Comparison of ENCODE assay signal across 8 mouse cellular contexts in genomic region chr16:84702230-84703128, GRCm38 (mm10). TPM values are rescaled to one million over a fixed set of nuclear protein-coding genes. Genes with fewer than 3 reads are reported as not detected.
DNase-seq lines count a peak whose midpoint lies in the region; ATAC-seq lines count a peak whose summit lies in the region.

No protein-coding gene starts in this region.

- peaks cover 8% of the 10 kb centered on the region for H3K4me1 ChIP-seq in forebrain, embryonic 12.5 days
- no peaks in the 10 kb centered on the region; the same call in 1 of the 2 replicates for H3K4me1 ChIP-seq in hindbrain, embryonic 11.5 days (replicated peaks; ENCODE audit: control insufficient read depth, insufficient read depth, low read length)
- peaks cover 3% of the 10 kb centered on the region for H3K4me1 ChIP-seq in limb, embryonic 15.5 days
- H3K4me1 ChIP-seq in midbrain, embryonic 14.5 days (ENCODE audit: control insufficient read depth, insufficient read depth, low read length): no peaks in the 10 kb centered on the region

- H3K9ac ChIP-seq in forebrain, embryonic 12.5 days: peak overlapping the region; percentile 57
- peak overlapping the region; percentile 44 for H3K9ac ChIP-seq in hindbrain, embryonic 11.5 days (ENCODE audit: low read depth, low read length)
- H3K9ac ChIP-seq in limb, embryonic 15.5 days: peak overlapping the region; percentile 54
- H3K9ac ChIP-seq in midbrain, embryonic 14.5 days (replicated peaks; ENCODE audit: low read length): peak overlapping the region; percentile 51; the same call in 1 of the 2 replicates

- H3K4me3 ChIP-seq in forebrain, embryonic 12.5 days (replicated peaks): peak overlapping the region; percentile 61
- H3K4me3 ChIP-seq in hindbrain, embryonic 11.5 days (ENCODE audit: low read depth, low read length): peak overlapping the region; percentile 53
- H3K4me3 ChIP-seq in limb, embryonic 15.5 days: peak overlapping the region; percentile 63
- H3K4me3 ChIP-seq in midbrain, embryonic 14.5 days (replicated peaks; ENCODE audit: low read depth, low read length): peak overlapping the region; percentile 56

- DNase-seq in urinary bladder, adult 18-20 months (ENCODE audit: low spot score in 2 of 2): peak; percentile 6 to 41
- no peak for DNase-seq in urinary bladder, postnatal 10 days (ENCODE audit: low spot score)
- peak; percentile 52 for DNase-seq in hindbrain, embryonic 11.5 days (ENCODE audit: low spot score)
- peak; percentile 42 for DNase-seq in midbrain, embryonic 14.5 days
- peak; percentile 16 to 26 for DNase-seq in thymus, adult 18-20 months
- no peak for DNase-seq in right cerebral cortex, adult 18-20 months

- H3K36me3 ChIP-seq in forebrain, embryonic 12.5 days (replicated peaks): no peaks in the 10 kb centered on the region
- H3K36me3 ChIP-seq in hindbrain, embryonic 11.5 days (ENCODE audit: control insufficient read depth, insufficient read depth, low read length): no peaks in the 10 kb centered on the region
- no peaks in the 10 kb centered on the region for H3K36me3 ChIP-seq in limb, embryonic 15.5 days
- H3K36me3 ChIP-seq in midbrain, embryonic 14.5 days (ENCODE audit: control insufficient read depth, insufficient read depth, low read length): no peaks in the 10 kb centered on the region

- 12% methylated on average over 39 of the region's 39 CpGs for WGBS in forebrain, embryonic 12.5 days
- WGBS in hindbrain, embryonic 11.5 days: 12% methylated on average over 39 of the region's 39 CpGs
- WGBS in limb, embryonic 15.5 days: 12% methylated on average over 39 of the region's 39 CpGs
- 12% methylated on average over 39 of the region's 39 CpGs for WGBS in midbrain, embryonic 14.5 days

- peak; percentile 31; the same call in 1 of the 2 replicates for ATAC-seq in forebrain, embryonic 12.5 days (ENCODE audit: low FRiP score)
- peak; percentile 65 for ATAC-seq in hindbrain, embryonic 11.5 days (ENCODE audit: low FRiP score)
- no peak for ATAC-seq in limb, embryonic 15.5 days (ENCODE audit: insufficient number of reproducible peaks, low FRiP score, low TSS enrichment, low read depth)
- peak; percentile 47 for ATAC-seq in midbrain, embryonic 14.5 days (ENCODE audit: low FRiP score, low TSS enrichment)

- peak overlapping the region; percentile 98 for H3K4me2 ChIP-seq in forebrain, embryonic 12.5 days
- peak overlapping the region; percentile 95 for H3K4me2 ChIP-seq in hindbrain, embryonic 11.5 days (replicated peaks; ENCODE audit: low read depth, low read length)
- peak overlapping the region; percentile 95 for H3K4me2 ChIP-seq in limb, embryonic 15.5 days
- H3K4me2 ChIP-seq in midbrain, embryonic 14.5 days (ENCODE audit: low read length): peak overlapping the region; percentile 100

- no peak overlapping the region for H3K27ac ChIP-seq in forebrain, embryonic 12.5 days
- H3K27ac ChIP-seq in hindbrain, embryonic 11.5 days (ENCODE audit: low read depth, low read length): no peak overlapping the region
- no peak overlapping the region for H3K27ac ChIP-seq in limb, embryonic 15.5 days
- H3K27ac ChIP-seq in midbrain, embryonic 14.5 days (replicated peaks; ENCODE audit: low read depth, low read length): no peak overlapping the region

- peaks cover 23% of the 10 kb centered on the region for H3K27me3 ChIP-seq in forebrain, embryonic 12.5 days
- peaks cover 4% of the 10 kb centered on the region; the same call in 1 of the 2 replicates for H3K27me3 ChIP-seq in hindbrain, embryonic 11.5 days (ENCODE audit: control insufficient read depth, insufficient read depth, low read length)
- H3K27me3 ChIP-seq in limb, embryonic 15.5 days: no peaks in the 10 kb centered on the region
- H3K27me3 ChIP-seq in midbrain, embryonic 14.5 days (ENCODE audit: control insufficient read depth, insufficient read depth, low read length): peaks cover 15% of the 10 kb centered on the region

- no peaks in the 10 kb centered on the region for H3K9me3 ChIP-seq in forebrain, embryonic 12.5 days
- H3K9me3 ChIP-seq in hindbrain, embryonic 11.5 days (ENCODE audit: control insufficient read depth, low read length): no peaks in the 10 kb centered on the region
- H3K9me3 ChIP-seq in limb, embryonic 15.5 days: no peaks in the 10 kb centered on the region
- H3K9me3 ChIP-seq in midbrain, embryonic 14.5 days (ENCODE audit: control insufficient read depth, low read length): no peaks in the 10 kb centered on the region

RNA-seq across cellular contexts. Expression of gene Mrpl39, which starts 33.1 kb away (rescaled TPM):
- polyA plus RNA-seq in forebrain, embryonic 12.5 days (2016; fragmentation: Nextera tagmentation; extraction: Ambion mirVana): 49.3 and 53.3 TPM in 2 replicates
- polyA plus RNA-seq in hindbrain, embryonic 11.5 days (2014; fragmentation: Nextera tagmentation; extraction: Ambion mirVana): 55.2 and 56.2 TPM in 2 replicates
- 39.2 and 40.3 TPM in 2 replicates for polyA plus RNA-seq in limb, embryonic 15.5 days (2015; fragmentation: Nextera tagmentation; extraction: Ambion mirVana)
- 34.4 and 43.1 TPM in 2 replicates for polyA plus RNA-seq in midbrain, embryonic 14.5 days (2014; fragmentation: Nextera tagmentation; extraction: Ambion mirVana)

Comparison
In these comparisons a context has a peak if more than half of its experiments do, and no peak if none do; other contexts are left out.
1. DNase-seq: peak in urinary bladder, adult 18-20 months (2 of 2), hindbrain, embryonic 11.5 days (single experiment), midbrain, embryonic 14.5 days (single experiment) and thymus, adult 18-20 months (2 of 2); none in urinary bladder, postnatal 10 days (single experiment) and right cerebral cortex, adult 18-20 months (single experiment).
2. Peak in every context shown above with its lines, with median percentiles within 50 percentile points of each other: H3K4me2 ChIP-seq, H3K4me3 ChIP-seq and H3K9ac ChIP-seq.